In the genomic region with DNA sequence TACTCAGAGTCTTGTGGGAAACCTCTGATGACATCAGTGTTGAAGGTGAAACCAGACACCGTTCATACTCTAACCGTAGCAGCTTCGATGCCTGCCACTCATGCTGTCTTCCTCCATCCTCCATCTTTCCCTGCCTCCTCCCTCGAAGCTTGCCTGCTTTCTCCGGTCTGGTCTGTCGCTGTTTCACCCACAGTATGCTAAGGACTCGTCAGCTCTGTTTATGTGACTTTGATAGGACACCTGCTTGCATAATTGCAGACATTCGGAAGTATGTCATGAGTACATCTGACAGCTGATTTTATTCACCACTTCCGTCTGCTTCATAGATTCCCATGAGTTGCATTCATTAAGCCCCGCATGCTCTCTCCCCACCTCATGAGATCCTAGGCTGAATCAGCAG, we compare ENCODE assay signal across 29 mouse cellular contexts.
DNase-seq lines count a peak whose midpoint lies in the region; ATAC-seq and TF ChIP-seq lines count a peak whose summit lies in the region.
"Had no signal": no experiment of that assay in that cellular context is flagged by ENCODE, and none has a peak within 500 bp of the region (broad histone marks: within the 10 kb centered on the region; RNA-seq: fewer than 3 reads in every experiment).

No protein-coding gene starts in this region.

- H3K4me3 ChIP-seq in layer of hippocampus, adult 2 months: no peak overlapping the region
- H3K4me3 ChIP-seq in hindbrain, embryonic 14.5 days (replicated peaks; ENCODE audit: low read length): no peak overlapping the region
- no peak overlapping the region for H3K4me3 ChIP-seq in kidney, embryonic 15.5 days (replicated peaks)
- H3K4me3 ChIP-seq: embryonic facial prominence, embryonic 12.5 days; gastrocnemius, adult 2 months; heart, embryonic 12.5 days; hindbrain, embryonic 12.5 days; limb, embryonic 13.5 days; liver, embryonic 13.5 days had no signal

- whole genome bisulfite sequencing in hindbrain, embryonic 14.5 days: 61% methylated on average over 10 of the region's 10 CpGs
- WGBS in kidney, embryonic 15.5 days: 70% methylated on average over 10 of the region's 10 CpGs

- peaks cover 5% of the 10 kb centered on the region for H3K4me1 ChIP-seq in hindbrain, embryonic 14.5 days (replicated peaks; ENCODE audit: control insufficient read depth, insufficient read depth, low read length)
- peaks cover 43% of the 10 kb centered on the region for H3K4me1 ChIP-seq in kidney, embryonic 15.5 days
- H3K4me1 ChIP-seq: liver, embryonic 13.5 days had no signal

- no peaks in the 10 kb centered on the region for H3K27me3 ChIP-seq in hindbrain, embryonic 14.5 days (ENCODE audit: control insufficient read depth, insufficient read depth, low read length)
- H3K27me3 ChIP-seq in kidney, embryonic 15.5 days: no peaks in the 10 kb centered on the region
- H3K27me3 ChIP-seq: heart, embryonic 12.5 days; liver, embryonic 13.5 days had no signal

- no peak for ATAC-seq in hindbrain, embryonic 14.5 days (ENCODE audit: low FRiP score)
- ATAC-seq in kidney, embryonic 15.5 days (replicated peaks; ENCODE audit: low FRiP score): no peak
- ATAC-seq: activated CD4-positive, CD25-positive, alpha-beta regulatory T cell, adult 4 months; inflammation-experienced regulatory T-cells, adult 6 months had no signal

- TF ChIP-seq CTCF in layer of hippocampus, adult 2 months (conservative IDR thresholded peaks at IDR 0.05): no peak

- no peak overlapping the region for H3K9ac ChIP-seq in hindbrain, embryonic 14.5 days
- H3K9ac ChIP-seq in kidney, embryonic 15.5 days: no peak overlapping the region
- H3K9ac ChIP-seq: embryonic facial prominence, embryonic 12.5 days; heart, embryonic 12.5 days; hindbrain, embryonic 12.5 days; limb, embryonic 13.5 days; liver, embryonic 13.5 days had no signal

- no peaks in the 10 kb centered on the region for H3K9me3 ChIP-seq in hindbrain, embryonic 14.5 days (ENCODE audit: control insufficient read depth, low read length)
- H3K9me3 ChIP-seq in kidney, embryonic 15.5 days (replicated peaks): no peaks in the 10 kb centered on the region
- H3K9me3 ChIP-seq: embryonic facial prominence, embryonic 12.5 days; hindbrain, embryonic 12.5 days; limb, embryonic 13.5 days; liver, embryonic 13.5 days had no signal

- H3K36me3 ChIP-seq in hindbrain, embryonic 14.5 days (replicated peaks; ENCODE audit: control insufficient read depth, insufficient read depth): no peaks in the 10 kb centered on the region; the same call in 1 of the 2 replicates
- H3K36me3 ChIP-seq in kidney, embryonic 15.5 days: peaks cover 18% of the 10 kb centered on the region
- H3K36me3 ChIP-seq: embryonic facial prominence, embryonic 12.5 days; hindbrain, embryonic 12.5 days; liver, embryonic 13.5 days had no signal

- intact Hi-C loops in heart, postnatal 25 days (cut with DNase I): no loop called here
- intact Hi-C loops in heart, postnatal 36 days (cut with DNase I): no loop called here

- H3K4me2 ChIP-seq in hindbrain, embryonic 14.5 days (replicated peaks): no peak overlapping the region
- H3K4me2 ChIP-seq in kidney, embryonic 15.5 days: no peak overlapping the region
- H3K4me2 ChIP-seq: embryonic facial prominence, embryonic 12.5 days; heart, embryonic 12.5 days; hindbrain, embryonic 12.5 days; limb, embryonic 13.5 days; liver, embryonic 13.5 days; midbrain, embryonic 11.5 days had no signal

- peak overlapping the region; percentile 49 for H3K27ac ChIP-seq in layer of hippocampus, adult 2 months
- H3K27ac ChIP-seq in hindbrain, embryonic 14.5 days: no peak overlapping the region
- H3K27ac ChIP-seq in kidney, embryonic 15.5 days: no peak overlapping the region
- H3K27ac ChIP-seq: embryonic facial prominence, embryonic 12.5 days; gastrocnemius, adult 2 months; hindbrain, embryonic 12.5 days; kidney, postnatal 0 days; limb, embryonic 13.5 days; liver, embryonic 13.5 days had no signal

- peak; percentile 66 for DNase-seq in heart, adult 11 months
- no peak for DNase-seq in heart, postnatal 25 days (ENCODE audit: low spot score)
- DNase-seq in right cerebral cortex, adult 18-20 months: peak; percentile 44
- DNase-seq in right cerebral cortex, postnatal 36 days (ENCODE audit: low spot score in 2 of 2): no peak
- peak; percentile 38 to 79 for DNase-seq in layer of hippocampus, adult 2 months (ENCODE audit: low spot score in 2 of 2)
- no peak for DNase-seq in hindbrain, embryonic 14.5 days (ENCODE audit: low spot score)
- no peak for DNase-seq in heart, postnatal 36 days
- DNase-seq: adrenal gland, adult 8-10 months; B cell, adult 2 months; cerebellum, adult 2 months; cerebellum, postnatal 25 days; gastrocnemius, adult 2 months; heart, postnatal 10 days; kidney, adult 18-20 months; liver, embryonic 13.5 days; lung, adult 2 months; lung, postnatal 14 days; retina, postnatal 1 day; thymus, adult 18-20 months; thymus, postnatal 36 days had no signal

Comparison
In these comparisons a context has a peak if more than half of its experiments do, and no peak if none do; other contexts are left out.
1. DNase-seq: peak in heart, adult 11 months (single experiment), right cerebral cortex, adult 18-20 months (single experiment) and layer of hippocampus, adult 2 months (2 of 2); none in heart, postnatal 25 days (single experiment), right cerebral cortex, postnatal 36 days (0 of 2), hindbrain, embryonic 14.5 days (single experiment) and heart, postnatal 36 days (0 of 2).